Mouse (Mus musculus) spleen, postnatal 0 days (tissue): ENCODE data around the gene Tmcc2. TPM values are rescaled to one million over a fixed set of nuclear protein-coding genes. Genes with fewer than 3 reads are reported as not detected.

Experiments
- polyA plus RNA-seq: library from polyadenylated mRNA; unstranded; fragments of >200 nt; fragmentation: Nextera tagmentation; extraction: Ambion mirVana; gene quantifications from 2 replicates; pipeline ENCODE4 v1.2.1, GENCODE M21; 2015

Gene Tmcc2
- 239 and 263 TPM in 2 replicates for polyA plus RNA-seq

GRCm38 (mm10) chr1:132390691-132391579 lies at the start of gene Tmcc2:
Gene Tmcc2 (minus strand): TSS chr1:132391281.

GRCm38 (mm10) chr1:132417319-132418251 lies 26.5 kb upstream of the Tmcc2 start, which contains the start of gene Dstyk:
Gene Dstyk (plus strand): TSS chr1:132417555.

GRCm38 (mm10) chr1:132315889-132316624 lies 75.0 kb downstream of the Tmcc2 start, which contains the start of gene Nuak2:
Gene Nuak2 (plus strand): TSS chr1:132316126.

Other genes with a start within 250 kb of the Tmcc2 start
- gene Lemd1, start 199.8 kb downstream of the Tmcc2 start, polyA plus RNA-seq = not detected in 2 replicates
- 0.02 TPM in 1 of 2 replicates, not detected in the other for gene AC124108.1, start 199.8 kb downstream of the Tmcc2 start, polyA plus RNA-seq
- not detected in 2 replicates for gene Gm10188, start 161.5 kb downstream of the Tmcc2 start, polyA plus RNA-seq
- gene Klhdc8a, start 92.7 kb downstream of the Tmcc2 start, polyA plus RNA-seq = 0.10 and 0.35 TPM in 2 replicates
- 4.6 and 6.6 TPM in 2 replicates for gene Nuak2, start 75.2 kb downstream of the Tmcc2 start, polyA plus RNA-seq
- gene Dstyk, start 26.3 kb upstream of the Tmcc2 start, polyA plus RNA-seq = 6.5 and 8.3 TPM in 2 replicates
- 21.5 and 24.5 TPM in 2 replicates for gene Rbbp5, start 86.1 kb upstream of the Tmcc2 start, polyA plus RNA-seq
- 1.0 and 1.2 TPM in 2 replicates for gene Tmem81, start 114.9 kb upstream of the Tmcc2 start, polyA plus RNA-seq
- gene Cntn2, start 152.0 kb upstream of the Tmcc2 start, polyA plus RNA-seq = 0.02 TPM in 1 of 2 replicates, not detected in the other